Mouse (Mus musculus) stomach, postnatal 0 days (tissue): ENCODE results near the gene Pck1. TPM values are rescaled to one million over a fixed set of nuclear protein-coding genes. Genes with fewer than 3 reads are reported as not detected.
A peak's percentile ranks its signal among the peaks of the same experiment; 100 is the strongest.

ENCODE experiments used
- ATAC-seq: fragments of 200-750 bp; cut with Nextera tagmentation; 2 replicates; pipeline ENCODE4 v1.8.0; 2017; ENCODE audit not compliant: low FRiP score, low TSS enrichment
- DNase-seq: peaks from one replicate; pipeline ENCODE4 v3.0.0-alpha.2; 2016; ENCODE audit warnings: low spot score
- H3K27ac ChIP-seq: fragments of 300-500 bp; sonication (generic); replicated peaks from 2 replicates; pipeline ENCODE4 v1.5.1; 2014; ENCODE audit warnings: mild to moderate bottlenecking, control low read depth
- H3K27me3 ChIP-seq: fragments of 300-500 bp; sonication (generic); 2 replicates; pipeline ENCODE4 v1.6.1; 2014; ENCODE audit warnings: low read length; ENCODE audit not compliant: control insufficient read depth, insufficient read depth
- H3K36me3 ChIP-seq: fragments of 300-500 bp; sonication (generic); 2 replicates; pipeline ENCODE4 v1.6.1; 2014; ENCODE audit warnings: low read length, mixed read lengths; ENCODE audit not compliant: control insufficient read depth, insufficient read depth
- H3K4me1 ChIP-seq: fragments of 300-500 bp; sonication (generic); replicated peaks from 2 replicates; pipeline ENCODE4 v1.6.1; 2014; ENCODE audit warnings: antibody characterized with exemption; ENCODE audit not compliant: control insufficient read depth, insufficient read depth
- H3K4me2 ChIP-seq: fragments of 300-500 bp; sonication (generic); replicated peaks from 2 replicates; pipeline ENCODE4 v1.6.1; 2014; ENCODE audit warnings: low read depth, mild to moderate bottlenecking, control low read depth, moderate library complexity
- H3K4me3 ChIP-seq: fragments of 300-500 bp; sonication (generic); 2 replicates; pipeline ENCODE4 v1.5.1; 2014; ENCODE audit warnings: low read depth, low read length, control low read depth
- H3K9ac ChIP-seq: fragments of 300-500 bp; sonication (generic); 2 replicates; pipeline ENCODE4 v1.6.1; 2014; ENCODE audit warnings: mild to moderate bottlenecking, low read length, control low read depth, mixed read lengths
- H3K9me3 ChIP-seq: fragments of 300-500 bp; sonication (generic); 2 replicates; pipeline ENCODE4 v1.6.1; 2016; ENCODE audit warnings: low read length; ENCODE audit not compliant: control insufficient read depth
- CTCF ChIP-seq: IDR thresholded peaks from 2 replicates; pipeline ENCODE4 v1.5.1; 2016; ENCODE audit warnings: antibody characterized with exemption, low read depth, mild to moderate bottlenecking, moderate library complexity
- EP300 ChIP-seq: optimal IDR thresholded peaks from 2 replicates; pipeline ENCODE3; 2016; ENCODE audit warnings: antibody characterized with exemption
- WGBS: fragments of 180-500 bp; shearing (Covaris S2); extraction: QIAGEN DNeasy Blood & Tissue Kit; methylation state at CpG from one replicate; pipeline ENCODE4 v1.1.7; 2014; 5-methylcytosine and 5-hydroxymethylcytosine counted together
- polyA plus RNA-seq: library from polyadenylated mRNA; unstranded; fragments of >200 nt; fragmentation: Nextera tagmentation; extraction: Ambion mirVana; gene quantifications from 2 replicates; pipeline ENCODE4 v1.2.1, GENCODE M21; 2015

Gene Pck1
- polyA plus RNA-seq, 1 experiment from 2014 or later, result 0.59 TPM

DNA sequence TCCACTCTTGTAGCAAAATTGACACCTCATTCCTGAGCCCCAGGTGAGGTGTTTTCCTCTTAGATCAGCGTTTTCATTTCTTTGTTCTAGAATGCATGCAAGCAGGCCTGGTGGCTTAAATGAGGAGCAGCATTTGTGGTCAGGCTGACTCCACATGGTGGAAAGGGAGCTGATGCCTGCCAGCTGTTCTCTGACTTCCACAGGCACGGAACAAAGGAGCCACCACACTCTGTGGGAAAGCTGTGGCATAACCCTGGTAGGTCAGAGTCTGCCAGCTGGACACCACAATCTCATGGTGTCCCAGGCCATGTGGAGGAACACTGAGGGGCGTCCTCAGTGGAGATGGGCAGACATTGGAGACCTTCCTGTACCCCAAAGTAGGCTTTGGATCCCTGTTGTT, 7.0 kb upstream of the Pck1 start:
- Histone ChIP-seq H3K4me3 (no peak overlapping the region), H3K9me3 (no peaks in the 10 kb centered on the region), H3K36me3 (no peaks in the 10 kb centered on the region), H3K4me2 (no peak overlapping the region), H3K4me1 (no peaks in the 10 kb centered on the region), H3K27me3 (no peaks in the 10 kb centered on the region), H3K27ac (no peak overlapping the region), H3K9ac (no peak overlapping the region)
- TF ChIP-seq EP300, result no peak
- no peak for TF ChIP-seq CTCF
- WGBS, result 56% methylated on average over 3 of the region's 3 CpGs
- ATAC-seq (no peak), DNase-seq (no peak)

DNA sequence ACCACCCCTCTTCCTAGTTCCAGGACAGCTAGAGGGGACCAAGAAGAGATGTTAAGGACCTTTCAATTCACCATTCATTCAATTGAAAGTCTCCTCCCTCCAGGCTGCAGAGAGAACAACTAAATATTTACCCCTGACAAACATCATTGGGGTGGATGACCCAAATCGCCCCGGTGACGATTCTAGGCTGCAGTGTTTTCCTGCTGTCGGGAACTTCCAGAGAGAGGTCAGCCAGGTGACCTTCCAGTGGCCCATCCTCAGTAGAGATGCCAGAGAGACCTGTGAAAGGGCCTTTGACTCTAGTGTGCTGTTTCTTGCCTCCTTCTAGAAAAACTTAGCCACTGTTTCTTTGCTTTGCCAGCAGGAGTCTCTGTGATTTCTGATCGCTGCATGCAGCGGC, 6.1 kb upstream of the Pck1 start:
- DNase-seq (no peak), ATAC-seq (no peak)
- WGBS, result 51% methylated on average over 6 of the region's 6 CpGs
- Histone ChIP-seq H3K27me3 (no peaks in the 10 kb centered on the region), H3K9me3 (no peaks in the 10 kb centered on the region), H3K36me3 (no peaks in the 10 kb centered on the region), H3K27ac (no peak overlapping the region), H3K4me2 (no peak overlapping the region), H3K4me3 (no peak overlapping the region), H3K9ac (no peak overlapping the region), H3K4me1 (no peaks in the 10 kb centered on the region)
- TF ChIP-seq EP300 (no peak), CTCF (no peak)

DNA sequence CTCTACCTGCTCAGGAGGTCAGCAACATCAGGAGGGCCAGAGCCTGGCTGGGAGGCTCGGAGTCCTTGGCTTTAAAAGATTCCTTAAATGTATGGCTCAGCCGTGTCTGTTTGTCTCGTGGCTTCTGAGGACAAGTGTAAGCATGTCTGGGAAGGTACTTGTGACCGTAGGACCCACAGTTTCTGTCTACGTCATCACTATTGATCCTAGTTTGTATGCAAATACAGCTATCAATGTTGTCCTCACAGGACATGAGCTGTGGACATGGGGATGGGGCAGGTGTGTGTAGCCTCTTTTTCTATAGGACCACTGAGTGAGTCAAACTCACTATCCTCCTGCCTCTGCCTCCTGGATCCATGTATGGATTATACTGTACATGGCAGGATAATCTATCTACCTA, 4.8 kb upstream of the Pck1 start:
- TF ChIP-seq EP300 (no peak), CTCF (no peak)
- DNase-seq (no peak), ATAC-seq (no peak)
- WGBS, result 65% methylated on average over 5 of the region's 5 CpGs
- no peaks in the 10 kb centered on the region for H3K4me1 ChIP-seq
- H3K4me2 ChIP-seq, result no peak overlapping the region
- H3K9ac ChIP-seq, result no peak overlapping the region
- no peak overlapping the region for H3K27ac ChIP-seq
- no peaks in the 10 kb centered on the region for H3K36me3 ChIP-seq
- no peaks in the 10 kb centered on the region for H3K9me3 ChIP-seq
- no peak overlapping the region for H3K4me3 ChIP-seq
- no peaks in the 10 kb centered on the region for H3K27me3 ChIP-seq

- Histone ChIP-seq H3K27ac (no peak overlapping the region), H3K9me3 (no peaks in the 10 kb centered on the region), H3K4me1 (no peaks in the 10 kb centered on the region), H3K9ac (no peak overlapping the region), H3K27me3 (no peaks in the 10 kb centered on the region), H3K4me3 (no peak overlapping the region), H3K36me3 (no peaks in the 10 kb centered on the region), H3K4me2 (no peak overlapping the region)
- TF ChIP-seq CTCF, result no peak
- TF ChIP-seq EP300, result no peak
- WGBS, result 45% methylated on average over 5 of the region's 5 CpGs
- DNase-seq (no peak), ATAC-seq (no peak)
Observed at GRCm38 (mm10) chr2:173151352-173151751, 1.5 kb upstream of the Pck1 start.

- TF ChIP-seq EP300, result no peak
- no peak for TF ChIP-seq CTCF
- Histone ChIP-seq H3K9ac (no peak overlapping the region), H3K36me3 (no peaks in the 10 kb centered on the region), H3K27ac (no peak overlapping the region), H3K4me1 (no peaks in the 10 kb centered on the region), H3K9me3 (no peaks in the 10 kb centered on the region), H3K27me3 (no peaks in the 10 kb centered on the region), H3K4me3 (no peak overlapping the region), H3K4me2 (no peak overlapping the region)
- DNase-seq, result no peak
- 84% methylated on average over 7 of the region's 7 CpGs for WGBS
- ATAC-seq, result 0 out of 2 replicates have a peak, but pooled peaks have one; percentile 8
Observed at GRCm38 (mm10) chr2:173151784-173152284, 1.0 kb upstream of the Pck1 start.

DNA sequence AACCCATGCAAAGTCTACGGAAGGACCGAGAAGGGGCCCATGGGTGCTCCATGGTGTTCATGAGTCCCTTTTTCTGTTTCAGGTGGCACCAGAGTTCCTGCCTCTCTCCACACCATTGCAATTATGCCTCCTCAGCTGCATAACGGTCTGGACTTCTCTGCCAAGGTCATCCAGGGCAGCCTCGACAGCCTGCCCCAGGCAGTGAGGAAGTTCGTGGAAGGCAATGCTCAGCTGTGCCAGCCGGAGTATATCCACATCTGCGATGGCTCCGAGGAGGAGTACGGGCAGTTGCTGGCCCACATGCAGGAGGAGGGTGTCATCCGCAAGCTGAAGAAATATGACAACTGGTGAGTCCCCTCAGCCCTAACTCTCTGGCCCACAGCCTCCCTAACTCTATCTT, 418 bp downstream of the Pck1 start:
- ATAC-seq (no peak), DNase-seq (no peak)
- Histone ChIP-seq H3K9me3 (no peaks in the 10 kb centered on the region), H3K9ac (no peak overlapping the region), H3K4me3 (no peak overlapping the region), H3K27me3 (no peaks in the 10 kb centered on the region), H3K36me3 (no peaks in the 10 kb centered on the region), H3K4me1 (no peaks in the 10 kb centered on the region), H3K4me2 (no peak overlapping the region), H3K27ac (no peak overlapping the region)
- 84% methylated on average over 10 of the region's 10 CpGs for WGBS
- TF ChIP-seq CTCF, result no peak
- no peak for TF ChIP-seq EP300
